Mouse (Mus musculus): ENCODE results near the gene Actl7b. TPM values are rescaled to one million over a fixed set of nuclear protein-coding genes. Genes with fewer than 3 reads are reported as not detected.
A peak's percentile ranks its signal among the peaks of the same experiment; 100 is the strongest.

The Actl7b gene
- not detected in 2 replicates for polyA plus RNA-seq (2012)

DNA sequence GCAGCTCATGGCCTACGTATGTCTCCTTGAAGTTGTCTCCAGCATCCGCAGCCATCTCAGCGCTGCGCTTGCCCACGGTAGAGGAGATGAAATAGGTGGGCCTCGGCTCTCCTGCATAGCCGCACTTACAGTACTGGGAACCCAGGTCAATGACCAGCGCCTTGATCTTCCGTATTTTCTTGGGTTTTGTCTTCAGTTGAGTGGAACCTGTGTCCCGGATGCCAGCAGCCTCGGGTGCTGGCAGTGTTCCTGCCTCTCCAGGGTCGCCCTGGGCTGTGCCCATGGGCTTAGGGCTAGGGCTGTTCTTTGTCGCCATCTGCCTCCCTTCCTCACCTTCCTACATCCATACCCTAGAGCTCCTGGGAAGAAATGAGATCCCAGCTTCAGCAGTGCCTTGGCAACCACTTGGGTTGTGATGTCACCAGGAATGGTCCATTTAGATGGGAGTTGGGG is at the start of gene Actl7b:
TSS of gene Actl7b (minus strand) at position 403 of the 453 bp plus-strand sequence.
- Histone ChIP-seq H3K4me3 (replicated peaks) (no peak within 1 kb of the TSS), H3K36me3 (ENCODE audit: control insufficient read depth) (peaks cover 11% of the 10 kb centered on the region), H3K27me3 (ENCODE audit: control insufficient read depth) (no peaks in the 10 kb centered on the region), H3K4me1 (ENCODE audit: control insufficient read depth) (no peaks in the 10 kb centered on the region), H3K9me3 (ENCODE audit: control insufficient read depth, low read length) (no peaks in the 10 kb centered on the region)
- TF ChIP-seq GATA1 (IDR thresholded peaks at IDR 0.05; ENCODE audit: low read length), result no peak
- no peak for TF ChIP-seq TAL1 (IDR thresholded peaks at IDR 0.05; ENCODE audit: low read length)

DNA sequence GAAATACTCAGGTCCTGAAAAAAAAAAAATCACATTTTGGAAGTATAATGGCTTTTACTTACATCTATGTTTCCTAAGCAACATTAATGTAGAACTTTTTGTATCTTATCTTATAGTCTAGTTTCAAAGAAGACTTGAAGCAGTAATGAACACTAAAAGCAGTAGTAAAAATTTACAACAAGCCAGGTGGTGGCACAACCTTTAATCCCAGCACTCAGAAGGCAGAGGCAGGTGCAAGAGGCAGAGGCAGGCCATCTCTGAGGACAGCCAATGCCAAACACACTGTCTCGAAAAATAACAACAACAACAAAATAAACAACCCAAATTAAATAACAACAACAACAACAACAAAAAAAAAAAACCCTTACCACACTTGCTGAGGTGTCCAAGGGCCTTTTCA is 29.8 kb upstream of the Actl7b start:
- H3K36me3 ChIP-seq (ENCODE audit: control insufficient read depth), result peaks cover 85% of the 10 kb centered on the region
- no peaks in the 10 kb centered on the region for H3K27me3 ChIP-seq (ENCODE audit: control insufficient read depth)
- no peak for TF ChIP-seq TAL1 (IDR thresholded peaks at IDR 0.05; ENCODE audit: low read length)
- no peak for TF ChIP-seq GATA1 (IDR thresholded peaks at IDR 0.05; ENCODE audit: low read length)
- H3K4me3 ChIP-seq (replicated peaks), result no peak overlapping the region
- no peaks in the 10 kb centered on the region for H3K4me1 ChIP-seq (ENCODE audit: control insufficient read depth)
- no peaks in the 10 kb centered on the region for H3K9me3 ChIP-seq (ENCODE audit: control insufficient read depth, low read length)

DNA sequence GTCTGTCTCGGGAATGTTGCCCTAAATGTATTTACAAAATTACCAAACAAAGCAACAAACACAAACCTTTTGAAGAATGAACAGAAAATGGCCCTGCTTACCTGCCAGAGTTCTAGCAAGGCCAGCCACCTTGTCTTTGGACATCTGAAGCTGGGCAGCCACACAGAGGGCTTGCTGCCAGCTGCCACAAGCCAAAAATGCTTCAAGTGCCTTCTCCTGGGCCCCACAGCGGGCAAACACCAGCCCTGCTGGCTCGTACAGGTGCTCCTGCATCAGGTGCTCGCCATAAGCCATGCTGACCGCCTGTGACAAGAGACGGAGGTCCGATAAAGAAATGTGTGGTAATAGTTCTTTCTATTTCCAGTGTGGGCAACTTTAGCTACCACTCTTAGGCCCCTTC is 27.7 kb upstream of the Actl7b start:
- TF ChIP-seq GATA1 (IDR thresholded peaks at IDR 0.05; ENCODE audit: low read length) (no peak), TAL1 (IDR thresholded peaks at IDR 0.05; ENCODE audit: low read length) (no peak)
- peaks cover 88% of the 10 kb centered on the region for H3K36me3 ChIP-seq (ENCODE audit: control insufficient read depth)
- H3K4me3 ChIP-seq (replicated peaks), result no peak overlapping the region
- no peaks in the 10 kb centered on the region for H3K9me3 ChIP-seq (ENCODE audit: control insufficient read depth, low read length)
- H3K27me3 ChIP-seq (ENCODE audit: control insufficient read depth), result no peaks in the 10 kb centered on the region
- H3K4me1 ChIP-seq (ENCODE audit: control insufficient read depth), result no peaks in the 10 kb centered on the region

- no peaks in the 10 kb centered on the region for H3K4me1 ChIP-seq (ENCODE audit: control insufficient read depth)
- H3K4me3 ChIP-seq (replicated peaks), result no peak overlapping the region
- H3K9me3 ChIP-seq (ENCODE audit: control insufficient read depth, low read length), result no peaks in the 10 kb centered on the region
- TF ChIP-seq TAL1 (IDR thresholded peaks at IDR 0.05; ENCODE audit: low read length) (no peak), GATA1 (IDR thresholded peaks at IDR 0.05; ENCODE audit: low read length) (no peak)
- H3K27me3 ChIP-seq (ENCODE audit: control insufficient read depth), result no peaks in the 10 kb centered on the region
- peaks cover 85% of the 10 kb centered on the region for H3K36me3 ChIP-seq (ENCODE audit: control insufficient read depth)
These were observed 26.6 kb upstream of the Actl7b start for GRCm38 (mm10) chr4:56767861-56768284.

DNA sequence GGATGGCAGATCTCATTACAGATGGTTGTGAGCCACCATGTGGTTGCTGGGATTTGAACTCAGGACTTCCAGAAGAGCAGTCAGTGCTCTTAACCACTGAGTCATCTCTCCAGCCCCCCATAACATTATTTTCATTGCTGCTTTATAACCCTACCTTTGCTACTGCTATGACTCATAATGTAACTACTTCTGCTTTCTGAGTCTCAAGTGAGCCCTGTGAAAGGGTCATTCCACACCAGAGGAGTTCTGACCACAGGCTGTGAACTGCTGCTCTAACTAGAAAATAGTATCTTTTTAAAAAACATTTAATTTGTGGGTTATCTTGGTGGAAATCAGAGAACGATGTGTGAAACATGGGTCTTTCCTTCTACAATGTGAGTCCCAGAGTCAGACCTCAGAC is 16.4 kb upstream of the Actl7b start:
- Histone ChIP-seq H3K27me3 (ENCODE audit: control insufficient read depth) (no peaks in the 10 kb centered on the region), H3K9me3 (ENCODE audit: control insufficient read depth, low read length) (no peaks in the 10 kb centered on the region), H3K4me3 (replicated peaks) (no peak overlapping the region), H3K4me1 (ENCODE audit: control insufficient read depth) (no peaks in the 10 kb centered on the region), H3K36me3 (ENCODE audit: control insufficient read depth) (peaks cover 88% of the 10 kb centered on the region)
- no peak for TF ChIP-seq GATA1 (IDR thresholded peaks at IDR 0.05; ENCODE audit: low read length)
- TF ChIP-seq TAL1 (IDR thresholded peaks at IDR 0.05; ENCODE audit: low read length), result no peak

DNA sequence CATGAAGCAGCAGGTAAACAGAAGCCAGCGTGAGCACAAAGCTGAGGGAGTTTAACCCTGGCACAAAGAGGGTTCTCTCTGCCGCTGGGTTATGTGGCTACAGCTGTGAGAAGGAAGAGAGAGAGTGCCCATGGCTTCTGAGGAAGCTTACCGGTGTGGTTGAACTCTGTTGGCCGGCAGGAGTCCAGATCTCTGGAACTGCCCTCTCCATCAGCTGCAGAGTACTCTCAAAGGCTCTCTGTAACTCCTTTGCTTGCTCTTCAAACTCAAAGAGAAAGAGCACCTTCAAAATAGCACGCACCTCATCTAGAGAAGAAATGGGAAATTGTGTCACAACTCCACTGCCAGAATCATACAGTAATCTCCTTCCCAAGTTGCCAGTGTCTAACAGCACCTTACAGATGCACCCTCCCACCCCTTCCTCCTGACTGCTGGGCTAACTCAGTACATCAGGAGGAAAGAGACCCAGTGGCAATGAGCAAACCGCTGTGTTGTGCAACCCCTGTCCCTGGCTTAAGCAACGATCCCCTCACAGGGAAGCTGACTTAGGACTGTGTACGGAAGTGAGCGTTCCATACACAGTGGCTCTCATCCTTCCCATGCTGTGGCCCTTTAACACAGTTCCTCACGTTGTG is 15.8 kb upstream of the Actl7b start:
- Histone ChIP-seq H3K9me3 (ENCODE audit: control insufficient read depth, low read length) (no peaks in the 10 kb centered on the region), H3K4me3 (replicated peaks) (no peak overlapping the region), H3K36me3 (ENCODE audit: control insufficient read depth) (peaks cover 83% of the 10 kb centered on the region)

DNA sequence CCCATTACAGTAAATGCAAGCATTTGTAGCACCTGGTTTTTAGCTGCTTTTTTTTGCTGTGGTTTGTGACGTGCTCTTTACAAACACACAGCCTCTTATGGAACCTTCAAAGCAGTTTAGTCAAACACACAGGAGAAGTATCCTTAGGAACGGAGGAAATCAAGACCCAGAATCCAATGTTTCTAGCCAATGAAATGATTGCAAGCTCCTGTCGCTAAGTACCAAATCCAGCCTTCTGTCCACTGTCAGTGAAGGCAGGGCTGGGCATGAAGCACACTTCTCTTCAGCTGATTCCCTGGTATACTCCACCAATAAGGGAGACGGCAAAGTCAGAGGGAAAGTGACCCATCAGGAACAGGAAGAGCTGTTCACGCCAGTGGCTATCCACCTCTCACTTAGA is 14.8 kb upstream of the Actl7b start:
- no peak for TF ChIP-seq TAL1 (IDR thresholded peaks at IDR 0.05; ENCODE audit: low read length)
- no peak for TF ChIP-seq GATA1 (IDR thresholded peaks at IDR 0.05; ENCODE audit: low read length)
- H3K4me3 ChIP-seq (replicated peaks), result no peak overlapping the region
- H3K4me1 ChIP-seq (ENCODE audit: control insufficient read depth), result no peaks in the 10 kb centered on the region
- peaks cover 85% of the 10 kb centered on the region for H3K36me3 ChIP-seq (ENCODE audit: control insufficient read depth)
- no peaks in the 10 kb centered on the region for H3K27me3 ChIP-seq (ENCODE audit: control insufficient read depth)
- no peaks in the 10 kb centered on the region for H3K9me3 ChIP-seq (ENCODE audit: control insufficient read depth, low read length)

More for the DNA sequence above, 15.8 kb upstream of the Actl7b start:
- no peaks in the 10 kb centered on the region for H3K27me3 ChIP-seq (ENCODE audit: control insufficient read depth)
- no peaks in the 10 kb centered on the region for H3K4me1 ChIP-seq (ENCODE audit: control insufficient read depth)
- TF ChIP-seq TAL1 (IDR thresholded peaks at IDR 0.05; ENCODE audit: low read length), result no peak
- TF ChIP-seq GATA1 (IDR thresholded peaks at IDR 0.05; ENCODE audit: low read length), result 0 out of 2 replicates have a peak, but pooled peaks have one; percentile 9

GRCm38 (mm10) chr4:56747456-56747855 is 6.2 kb upstream of the Actl7b start:
- Histone ChIP-seq H3K9me3 (ENCODE audit: control insufficient read depth, low read length) (no peaks in the 10 kb centered on the region), H3K4me1 (ENCODE audit: control insufficient read depth) (no peaks in the 10 kb centered on the region), H3K4me3 (replicated peaks) (no peak overlapping the region), H3K27me3 (ENCODE audit: control insufficient read depth) (no peaks in the 10 kb centered on the region), H3K36me3 (ENCODE audit: control insufficient read depth) (peaks cover 46% of the 10 kb centered on the region)
- no peak for TF ChIP-seq TAL1 (IDR thresholded peaks at IDR 0.05; ENCODE audit: low read length)
- no peak for TF ChIP-seq GATA1 (IDR thresholded peaks at IDR 0.05; ENCODE audit: low read length)

- Histone ChIP-seq H3K9me3 (ENCODE audit: control insufficient read depth, low read length) (no peaks in the 10 kb centered on the region), H3K4me1 (ENCODE audit: control insufficient read depth) (no peaks in the 10 kb centered on the region), H3K4me3 (replicated peaks) (no peak overlapping the region), H3K27me3 (ENCODE audit: control insufficient read depth) (no peaks in the 10 kb centered on the region), H3K36me3 (ENCODE audit: control insufficient read depth) (peaks cover 38% of the 10 kb centered on the region)
- no peak for TF ChIP-seq TAL1 (IDR thresholded peaks at IDR 0.05; ENCODE audit: low read length)
- TF ChIP-seq GATA1 (IDR thresholded peaks at IDR 0.05; ENCODE audit: low read length), result no peak
These were observed 5.1 kb upstream of the Actl7b start for GRCm38 (mm10) chr4:56746345-56746744.

All from erythroblast, embryonic 14.5 days (primary cell).